Mouse (Mus musculus): Measurements from ENCODE around the gene Nr1h3. TPM values are rescaled to one million over a fixed set of nuclear protein-coding genes. Genes with fewer than 3 reads are reported as not detected.

The Nr1h3 gene
- polyA plus RNA-seq, 1 experiment, result 14.0 TPM

DNA sequence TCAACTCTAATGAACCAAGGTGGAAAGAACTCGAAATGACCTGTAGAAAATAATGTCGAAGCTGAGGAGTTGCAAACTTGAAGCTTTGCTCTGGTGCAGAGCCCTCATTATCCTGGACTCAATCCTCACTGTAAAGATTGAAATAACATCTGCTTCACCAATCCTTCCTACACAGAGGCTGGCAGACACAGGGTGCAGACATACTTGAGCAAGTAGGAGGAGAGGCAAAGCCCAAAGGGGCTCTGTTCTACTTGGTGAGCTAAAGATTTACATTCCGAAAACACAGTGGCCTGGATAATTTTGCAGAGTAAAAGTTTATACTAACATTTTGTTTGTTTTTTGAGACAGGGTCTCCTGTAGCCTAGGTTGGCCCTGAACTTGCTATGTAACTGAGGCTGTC lies 3.7 kb downstream of the Nr1h3 start:
- WGBS, result 82% methylated on average over 3 of the region's 3 CpGs
- no peak for TF ChIP-seq CTCF (IDR thresholded peaks at IDR 0.05; ENCODE audit: control insufficient read depth, insufficient read depth, low read length)
- TF ChIP-seq POLR2A (IDR thresholded peaks at IDR 0.05; ENCODE audit: borderline replicate concordance, control insufficient read depth, low read depth, low read length), result no peak
- H3K4me1 ChIP-seq (ENCODE audit: control insufficient read depth, insufficient read depth, low read length), result no peaks in the 10 kb centered on the region

DNA sequence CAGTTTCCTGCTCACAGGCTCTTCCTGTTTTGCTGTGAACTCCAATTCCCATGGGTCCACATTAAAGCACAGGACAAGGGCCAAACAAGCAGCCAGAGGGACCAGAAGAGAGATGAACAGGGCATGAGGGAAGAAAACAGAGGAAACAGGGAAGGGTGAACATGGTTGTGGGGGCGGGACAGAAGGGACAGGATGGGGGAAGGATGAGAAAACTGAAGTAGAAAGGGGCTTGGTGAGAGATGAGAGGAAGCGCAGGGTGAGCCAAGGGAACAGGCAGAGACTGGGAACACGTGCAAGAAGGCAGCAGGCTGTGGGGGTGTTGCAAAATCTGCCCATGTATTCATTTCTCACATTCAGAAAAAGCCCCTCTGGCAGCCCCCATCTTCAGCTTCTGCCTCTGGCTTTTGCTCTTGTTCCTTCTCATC lies 6.0 kb downstream of the Nr1h3 start:
- WGBS, result 27% methylated on average over 3 of the region's 3 CpGs
- Histone ChIP-seq H3K4me1 (ENCODE audit: control insufficient read depth, insufficient read depth, low read length) (no peaks in the 10 kb centered on the region), H3K4me3 (replicated peaks; ENCODE audit: control insufficient read depth, low read depth, low read length) (no peak overlapping the region), H3K27ac (ENCODE audit: control insufficient read depth, insufficient read depth, low read depth, low read length, poor library complexity) (no peak overlapping the region)
- TF ChIP-seq POLR2A (IDR thresholded peaks at IDR 0.05; ENCODE audit: borderline replicate concordance, control insufficient read depth, low read depth, low read length) (no peak), CTCF (IDR thresholded peaks at IDR 0.05; ENCODE audit: control insufficient read depth, insufficient read depth, low read length) (no peak)

More for the DNA sequence above, 3.7 kb downstream of the Nr1h3 start:
- H3K27ac ChIP-seq (ENCODE audit: control insufficient read depth, insufficient read depth, low read depth, low read length, poor library complexity), result no peak overlapping the region
- H3K4me3 ChIP-seq (replicated peaks; ENCODE audit: control insufficient read depth, low read depth, low read length), result no peak overlapping the region

DNA sequence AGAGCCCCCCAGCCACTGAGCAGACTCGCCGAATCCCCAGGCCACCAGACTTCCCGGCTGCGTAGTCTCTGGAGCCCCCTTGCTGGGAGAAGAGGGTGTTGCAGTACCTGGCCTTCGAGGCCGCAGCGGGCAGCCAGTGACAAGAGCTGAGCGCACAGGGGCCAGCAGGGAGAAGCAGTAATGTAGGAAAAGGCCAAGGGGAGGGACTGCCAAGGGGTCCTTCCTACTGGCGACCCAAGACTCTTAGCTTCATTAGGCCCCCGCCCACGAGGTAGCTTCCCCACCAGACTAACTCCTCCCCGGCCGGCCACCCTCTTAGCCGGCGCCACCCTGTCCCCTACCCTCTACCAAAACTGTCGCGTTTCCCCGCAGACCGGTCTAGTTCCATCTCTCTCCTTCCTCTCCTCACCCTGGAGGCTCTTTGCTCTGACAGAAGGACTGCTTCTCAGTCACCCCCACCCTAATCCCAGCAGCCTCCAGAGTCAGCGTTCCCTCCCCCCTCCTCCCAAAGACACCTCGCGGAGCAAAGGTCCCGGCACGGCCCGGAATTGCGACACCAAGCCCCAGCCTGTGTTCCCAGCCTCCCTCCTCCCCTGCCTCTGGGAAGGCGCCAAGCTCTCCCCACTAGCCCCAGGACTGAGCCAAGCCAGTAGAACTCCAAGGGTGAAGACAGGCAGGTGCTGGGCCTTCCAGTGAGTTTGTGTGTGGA lies 7.9 kb downstream of the Nr1h3 start:
- H3K4me1 ChIP-seq (ENCODE audit: control insufficient read depth, insufficient read depth, low read length), result no peaks in the 10 kb centered on the region; the same call in 1 of the 2 replicates
- H3K27ac ChIP-seq (ENCODE audit: control insufficient read depth, insufficient read depth, low read depth, low read length, poor library complexity), result peak overlapping the region; percentile 37; the same call in 1 of the 2 replicates
- 5% methylated on average over 27 of the region's 27 CpGs for WGBS
- peak overlapping the region; percentile 46 for H3K4me3 ChIP-seq (replicated peaks; ENCODE audit: control insufficient read depth, low read depth, low read length)
- peak; percentile 35; the same call in 1 of the 2 replicates for TF ChIP-seq POLR2A (IDR thresholded peaks at IDR 0.05; ENCODE audit: borderline replicate concordance, control insufficient read depth, low read depth, low read length)
- peak; percentile 77 for TF ChIP-seq CTCF (IDR thresholded peaks at IDR 0.05; ENCODE audit: control insufficient read depth, insufficient read depth, low read length)

DNA sequence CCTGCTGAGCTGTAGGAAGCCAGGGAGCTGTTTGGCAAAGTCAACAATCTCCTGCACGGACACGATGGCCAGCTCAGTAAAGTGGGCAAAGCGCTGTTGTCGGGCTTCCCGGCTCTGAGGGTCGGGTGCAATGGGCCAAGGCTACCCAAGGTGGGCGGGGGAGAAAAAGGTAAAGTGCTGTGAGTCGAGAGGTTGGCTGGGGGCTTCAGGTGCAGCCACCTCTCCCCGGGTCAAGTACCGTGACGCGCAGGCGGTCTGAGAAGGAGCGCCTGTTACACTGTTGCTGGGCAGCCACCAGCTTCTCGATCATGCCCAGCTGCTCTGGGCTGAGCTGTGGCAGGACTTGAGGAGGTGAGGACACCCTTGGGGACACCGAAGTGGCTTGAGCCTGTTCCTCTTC lies 12.1 kb downstream of the Nr1h3 start:
- 91% methylated on average over 16 of the region's 16 CpGs for WGBS
- no peaks in the 10 kb centered on the region; the same call in none of the 2 replicates for H3K4me1 ChIP-seq (ENCODE audit: control insufficient read depth, insufficient read depth, low read length)
- TF ChIP-seq CTCF (IDR thresholded peaks at IDR 0.05; ENCODE audit: control insufficient read depth, insufficient read depth, low read length) (no peak), POLR2A (IDR thresholded peaks at IDR 0.05; ENCODE audit: borderline replicate concordance, control insufficient read depth, low read depth, low read length) (no peak)
- no peak overlapping the region for H3K27ac ChIP-seq (ENCODE audit: control insufficient read depth, insufficient read depth, low read depth, low read length, poor library complexity)
- no peak overlapping the region for H3K4me3 ChIP-seq (replicated peaks; ENCODE audit: control insufficient read depth, low read depth, low read length)

DNA sequence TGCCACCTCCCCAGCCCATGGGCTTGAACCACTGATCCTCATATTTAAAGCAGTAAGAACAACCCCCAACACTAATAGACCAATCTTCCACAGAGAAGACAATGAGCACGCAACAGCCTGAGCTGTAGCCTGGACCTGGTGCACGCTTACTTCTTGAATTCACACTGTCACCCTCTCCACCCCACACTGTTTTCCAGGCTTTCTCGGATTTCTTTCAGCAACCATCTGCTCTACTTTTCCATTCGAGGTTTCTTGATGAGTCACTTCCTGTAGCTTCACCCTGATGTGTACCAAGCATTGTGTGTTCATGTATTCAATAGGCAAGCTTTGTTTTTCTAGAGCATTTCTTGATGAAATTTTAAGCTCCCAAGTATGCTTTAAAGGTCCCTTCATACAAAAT lies 15.2 kb downstream of the Nr1h3 start:
- Histone ChIP-seq H3K4me1 (ENCODE audit: control insufficient read depth, insufficient read depth, low read length) (peaks cover 3% of the 10 kb centered on the region), H3K27ac (ENCODE audit: control insufficient read depth, insufficient read depth, low read depth, low read length, poor library complexity) (no peak overlapping the region), H3K4me3 (replicated peaks; ENCODE audit: control insufficient read depth, low read depth, low read length) (no peak overlapping the region)
- TF ChIP-seq POLR2A (IDR thresholded peaks at IDR 0.05; ENCODE audit: borderline replicate concordance, control insufficient read depth, low read depth, low read length) (no peak), CTCF (IDR thresholded peaks at IDR 0.05; ENCODE audit: control insufficient read depth, insufficient read depth, low read length) (no peak)
- WGBS, result 46% methylated on average over 4 of the region's 4 CpGs

DNA sequence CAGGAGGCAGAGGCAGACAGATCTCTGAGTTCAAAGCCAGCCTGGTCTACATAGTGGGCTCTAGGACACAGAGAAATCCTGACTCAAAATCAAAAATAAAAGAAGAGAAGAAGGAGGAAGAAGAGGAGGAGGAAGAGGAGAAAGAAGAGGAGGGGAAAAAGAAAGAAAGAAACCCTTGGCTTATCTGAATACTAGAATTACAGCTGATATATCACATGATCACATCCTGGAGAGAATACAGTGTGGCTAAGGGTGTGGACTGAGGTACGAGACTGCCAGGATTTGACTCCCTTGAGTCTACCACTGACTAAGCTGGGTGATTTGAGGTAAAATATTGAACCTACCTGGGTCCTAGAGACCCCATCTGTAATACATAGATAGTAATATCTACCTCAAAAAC lies 16.4 kb downstream of the Nr1h3 start:
- Histone ChIP-seq H3K4me1 (ENCODE audit: control insufficient read depth, insufficient read depth, low read length) (peaks cover 5% of the 10 kb centered on the region), H3K27ac (ENCODE audit: control insufficient read depth, insufficient read depth, low read depth, low read length, poor library complexity) (no peak overlapping the region), H3K4me3 (replicated peaks; ENCODE audit: control insufficient read depth, low read depth, low read length) (no peak overlapping the region)
- WGBS, result 36% methylated on average over 1 of the region's 1 CpGs
- TF ChIP-seq CTCF (IDR thresholded peaks at IDR 0.05; ENCODE audit: control insufficient read depth, insufficient read depth, low read length) (no peak), POLR2A (IDR thresholded peaks at IDR 0.05; ENCODE audit: borderline replicate concordance, control insufficient read depth, low read depth, low read length) (no peak)

DNA sequence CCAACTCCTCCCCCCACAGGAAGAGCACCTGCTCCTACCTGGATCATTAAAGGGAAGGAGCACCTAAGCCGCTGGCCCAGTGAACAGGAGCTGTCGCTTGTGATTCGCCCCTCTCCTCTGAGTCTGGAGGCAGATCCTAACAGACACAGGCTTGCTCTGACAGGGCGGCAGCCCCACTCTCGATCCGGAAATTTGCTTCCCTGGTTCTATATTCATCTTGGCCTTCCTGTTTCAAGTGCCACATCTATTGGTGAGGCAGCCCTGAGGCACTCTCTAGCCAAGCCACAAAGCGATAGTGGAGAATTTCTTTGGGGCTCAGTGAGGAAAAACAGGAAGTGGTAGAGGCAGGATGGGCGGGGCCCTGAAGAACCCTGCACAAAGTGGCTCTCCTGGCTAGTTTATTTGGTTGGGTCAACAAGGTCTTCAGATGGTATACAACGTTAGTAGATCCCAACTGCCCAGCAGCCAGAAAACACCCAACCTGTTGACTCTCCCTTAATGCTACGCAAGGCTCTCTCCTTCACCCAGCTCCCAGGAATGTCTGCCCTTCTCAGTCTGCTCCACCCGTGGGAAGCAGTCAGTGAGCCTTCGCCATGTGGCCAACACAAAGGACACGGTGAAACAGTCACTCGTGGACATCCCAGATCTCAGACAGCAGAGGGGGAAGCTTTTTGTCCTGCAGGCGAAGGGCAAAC lies 18.8 kb downstream of the Nr1h3 start, which contains the start of gene Madd:
TSS of gene Madd (minus strand) at position 127 of the 695 bp plus-strand sequence.
- Histone ChIP-seq H3K4me3 (replicated peaks; ENCODE audit: control insufficient read depth, low read depth, low read length) (peak within 1 kb of the TSS; percentile 78), H3K27ac (ENCODE audit: control insufficient read depth, insufficient read depth, low read depth, low read length, poor library complexity) (peak within 1 kb of the TSS; percentile 90), H3K4me1 (ENCODE audit: control insufficient read depth, insufficient read depth, low read length) (peaks cover 5% of the 10 kb centered on the region; the same call in 1 of the 2 replicates)
- TF ChIP-seq CTCF (IDR thresholded peaks at IDR 0.05; ENCODE audit: control insufficient read depth, insufficient read depth, low read length) (no peak), POLR2A (IDR thresholded peaks at IDR 0.05; ENCODE audit: borderline replicate concordance, control insufficient read depth, low read depth, low read length) (0 out of 2 replicates have a peak, but pooled peaks have one; percentile 30)
- WGBS, result 19% methylated on average over 15 of the region's 15 CpGs

DNA sequence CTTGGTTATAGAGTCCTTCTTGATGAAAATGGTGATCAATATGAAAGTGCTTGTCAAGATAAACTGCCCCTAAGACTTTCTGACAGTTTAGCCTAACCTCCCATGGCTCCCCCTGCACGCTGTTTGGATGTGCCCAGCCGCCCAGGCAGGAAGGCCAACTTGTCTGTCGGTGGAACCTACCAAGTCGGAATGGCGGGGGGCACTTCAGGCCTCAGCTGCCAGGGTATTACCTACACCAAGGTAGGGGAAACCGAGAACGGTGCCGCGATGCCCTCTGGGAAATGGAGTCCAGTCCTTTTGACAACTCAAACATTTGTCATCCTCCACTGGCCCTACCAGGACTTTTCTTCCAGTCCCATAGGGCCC lies 19.5 kb downstream of the Nr1h3 start:
- Histone ChIP-seq H3K4me3 (replicated peaks; ENCODE audit: control insufficient read depth, low read depth, low read length) (peak overlapping the region; percentile 78), H3K27ac (ENCODE audit: control insufficient read depth, insufficient read depth, low read depth, low read length, poor library complexity) (peak overlapping the region; percentile 90), H3K4me1 (ENCODE audit: control insufficient read depth, insufficient read depth, low read length) (peaks cover 5% of the 10 kb centered on the region; the same call in 1 of the 2 replicates)
- 0% methylated on average over 9 of the region's 9 CpGs for WGBS
- no peak for TF ChIP-seq POLR2A (IDR thresholded peaks at IDR 0.05; ENCODE audit: borderline replicate concordance, control insufficient read depth, low read depth, low read length)
- no peak for TF ChIP-seq CTCF (IDR thresholded peaks at IDR 0.05; ENCODE audit: control insufficient read depth, insufficient read depth, low read length)
